Mouse (Mus musculus) forebrain, postnatal 0 days (tissue): ENCODE measurements around the gene Olfr1408. TPM values are rescaled to one million over a fixed set of nuclear protein-coding genes. Genes with fewer than 3 reads are reported as not detected.

ENCODE experiments used
- ATAC-seq: fragments of 200-750 bp; cut with Nextera tagmentation; 2 replicates; pipeline ENCODE4 v1.8.0; 2017; ENCODE audit warnings: mild to moderate bottlenecking, moderate library complexity
- DNase-seq: peaks from one replicate; pipeline ENCODE4 v3.0.0-alpha.2; 2015
- H3K27ac ChIP-seq: fragments of 300-500 bp; sonication (generic); 2 replicates; pipeline ENCODE4 v1.5.1; 2014; ENCODE audit warnings: low read depth, mild to moderate bottlenecking, antibody characterized with exemption, low read length, moderate library complexity, mixed read lengths
- H3K27me3 ChIP-seq: fragments of 300-500 bp; sonication (generic); 2 replicates; pipeline ENCODE4 v1.6.1; 2014; ENCODE audit warnings: mild to moderate bottlenecking, low read length, mixed read lengths; ENCODE audit not compliant: insufficient read depth
- H3K36me3 ChIP-seq: fragments of 300-500 bp; sonication (generic); 2 replicates; pipeline ENCODE4 v1.6.1; 2014; ENCODE audit warnings: mild to moderate bottlenecking, moderate library complexity; ENCODE audit not compliant: insufficient read depth
- H3K4me1 ChIP-seq: fragments of 300-500 bp; sonication (generic); 2 replicates; pipeline ENCODE4 v1.6.1; 2014; ENCODE audit warnings: antibody characterized with exemption; ENCODE audit not compliant: insufficient read depth
- H3K4me2 ChIP-seq: fragments of 300-500 bp; sonication (generic); 2 replicates; pipeline ENCODE4 v1.6.1; 2014; ENCODE audit warnings: low read depth, mild to moderate bottlenecking, moderate library complexity
- H3K4me3 ChIP-seq: fragments of 300-500 bp; sonication (generic); 2 replicates; pipeline ENCODE4 v1.5.1; 2014; ENCODE audit warnings: low read depth, low read length, mixed read lengths
- H3K9ac ChIP-seq: fragments of 300-500 bp; sonication (generic); 2 replicates; pipeline ENCODE4 v1.6.1; 2014; ENCODE audit warnings: mild to moderate bottlenecking
- H3K9me3 ChIP-seq: fragments of 300-500 bp; sonication (generic); 2 replicates; pipeline ENCODE4 v1.6.1; 2016; ENCODE audit warnings: low read length
- CTCF ChIP-seq: sonication (generic); IDR thresholded peaks from 2 replicates; pipeline ENCODE4 v1.5.1; 2016; ENCODE audit warnings: antibody characterized with exemption, control low read depth, low read depth
- WGBS: fragments of 180-500 bp; shearing (Covaris S2); extraction: QIAGEN DNeasy Blood & Tissue Kit; methylation state at CpG from one replicate; pipeline ENCODE4 v1.1.7; 2014; 5-methylcytosine and 5-hydroxymethylcytosine counted together
- polyA plus RNA-seq: library from polyadenylated mRNA; unstranded; fragments of >200 nt; fragmentation: Nextera tagmentation; extraction: Ambion mirVana; gene quantifications from 2 replicates; pipeline ENCODE4 v1.2.1, GENCODE M21; 2015
- total RNA-seq: library from RNA; depleted of rRNA; stranded (reverse); fragments of >200 nt; gene quantifications from 2 replicates; pipeline ENCODE4 v1.2.3, GENCODE M21; 2014; rRNA removed

Olfr1408 gene
- total RNA-seq = not detected in 2 replicates
- not detected in 2 replicates for polyA plus RNA-seq

DNA sequence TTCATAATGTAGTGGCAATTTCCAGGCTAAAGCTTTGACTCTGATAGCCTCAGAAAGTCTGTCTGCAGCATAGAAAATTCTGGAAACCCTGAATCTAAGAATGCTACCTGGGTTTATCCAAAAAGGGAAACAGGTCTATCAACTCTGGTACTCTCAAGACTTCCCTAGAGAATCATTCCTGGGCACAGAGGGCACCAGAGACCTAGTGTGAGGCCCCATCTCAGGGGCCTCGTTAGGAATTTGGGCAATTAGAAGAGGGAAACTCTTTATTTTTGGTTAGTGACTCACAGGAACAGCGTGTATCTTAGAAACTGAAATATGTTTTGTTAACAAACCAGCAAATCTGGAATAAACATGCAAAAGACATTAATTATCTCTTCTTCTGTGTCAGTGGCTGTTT is at the start of gene Olfr1408:
Gene Olfr1408 (minus strand): TSS at position 101 of the 400 bp plus-strand sequence.
- Histone ChIP-seq H3K27me3 (no peaks in the 10 kb centered on the region), H3K4me1 (no peaks in the 10 kb centered on the region), H3K9me3 (no peaks in the 10 kb centered on the region), H3K4me2 (no peak within 1 kb of the TSS), H3K4me3 (no peak within 1 kb of the TSS), H3K36me3 (no peaks in the 10 kb centered on the region), H3K9ac (no peak within 1 kb of the TSS), H3K27ac (no peak within 1 kb of the TSS)
- DNase-seq = no peak
- no peak for TF ChIP-seq CTCF
- 61% methylated on average over 2 of the region's 2 CpGs for WGBS
- ATAC-seq = no peak

DNA sequence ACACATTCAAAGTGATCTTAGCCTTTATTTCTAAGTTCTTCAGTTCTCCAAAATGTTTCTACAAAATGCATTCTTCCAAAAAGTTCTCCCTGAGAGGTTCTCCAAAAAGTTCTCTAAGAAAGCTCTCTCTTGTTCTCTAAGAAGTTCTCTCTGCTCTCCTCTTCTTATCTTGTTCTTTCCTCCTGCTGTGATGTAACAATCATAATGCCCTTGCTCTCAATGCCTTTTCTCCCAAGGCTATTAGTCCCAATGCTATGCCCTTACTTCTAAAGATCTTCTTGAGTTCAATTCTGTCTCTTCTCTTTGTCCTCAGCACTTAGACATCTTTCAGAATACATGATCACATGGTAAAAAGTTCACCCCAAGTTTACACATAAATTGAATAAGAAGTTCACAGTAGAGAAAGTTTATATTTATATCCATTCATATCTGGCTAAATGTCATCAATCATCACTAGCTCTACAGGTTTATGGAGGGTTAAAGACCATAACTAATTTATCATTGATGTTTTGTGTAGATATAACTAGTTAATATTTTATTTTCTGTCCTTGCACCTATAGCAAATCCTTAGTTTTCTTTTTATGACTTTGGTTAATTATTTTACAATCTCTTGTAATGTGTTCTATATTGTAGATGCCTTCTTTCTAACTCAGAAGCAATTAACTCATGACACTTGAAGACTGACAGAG is 37.1 kb upstream of the Olfr1408 start:
- no peak overlapping the region for H3K4me3 ChIP-seq
- no peak for TF ChIP-seq CTCF
- DNase-seq = no peak
- no peak overlapping the region for H3K9ac ChIP-seq
- H3K27me3 ChIP-seq = no peaks in the 10 kb centered on the region
- H3K4me2 ChIP-seq = no peak overlapping the region
- H3K4me1 ChIP-seq = no peaks in the 10 kb centered on the region
- no peaks in the 10 kb centered on the region for H3K9me3 ChIP-seq
- no peak overlapping the region for H3K27ac ChIP-seq
- no peaks in the 10 kb centered on the region for H3K36me3 ChIP-seq
- no peak for ATAC-seq

Other genes with a start within 250 kb of the Olfr1408 start
- not detected in 2 replicates for gene Apcs, start 242.3 kb downstream of the Olfr1408 start, total RNA-seq
- gene Apcs, start 242.3 kb downstream of the Olfr1408 start, polyA plus RNA-seq = not detected in 2 replicates
- not detected in 2 replicates for gene Olfr16, start 187.0 kb downstream of the Olfr1408 start, total RNA-seq
- gene Olfr16, start 187.0 kb downstream of the Olfr1408 start, polyA plus RNA-seq = not detected in 2 replicates
- gene Olfr1406, start 53.3 kb upstream of the Olfr1408 start, total RNA-seq = not detected in 2 replicates
- not detected in 2 replicates for gene Olfr1406, start 53.3 kb upstream of the Olfr1408 start, polyA plus RNA-seq
- not detected in 2 replicates for gene Olfr218, start 60.4 kb upstream of the Olfr1408 start, total RNA-seq
- gene Olfr218, start 60.4 kb upstream of the Olfr1408 start, polyA plus RNA-seq = not detected in 2 replicates
- gene Olfr1404, start 75.0 kb upstream of the Olfr1408 start, total RNA-seq = not detected in 2 replicates
- not detected in 2 replicates for gene Olfr1404, start 75.0 kb upstream of the Olfr1408 start, polyA plus RNA-seq
- gene Fcer1a, start 89.8 kb upstream of the Olfr1408 start, total RNA-seq = not detected in 2 replicates
- 0.18 TPM in 1 of 2 replicates, not detected in the other for gene Fcer1a, start 89.8 kb upstream of the Olfr1408 start, polyA plus RNA-seq
- 0.05 TPM in 1 of 2 replicates, not detected in the other for gene Olfr418, start 128.6 kb upstream of the Olfr1408 start, total RNA-seq
- gene Olfr418, start 128.6 kb upstream of the Olfr1408 start, polyA plus RNA-seq = not detected in 2 replicates
- not detected in 2 replicates for gene Mptx2, start 140.4 kb upstream of the Olfr1408 start, total RNA-seq
- gene Mptx2, start 140.4 kb upstream of the Olfr1408 start, polyA plus RNA-seq = not detected in 2 replicates
- gene Ackr1, start 196.4 kb upstream of the Olfr1408 start, total RNA-seq = 29.0 and 32.8 TPM in 2 replicates
- 11.5 and 14.0 TPM in 2 replicates for gene Ackr1, start 196.4 kb upstream of the Olfr1408 start, polyA plus RNA-seq
- 2.3 and 4.5 TPM in 2 replicates for gene Aim2, start 213.5 kb upstream of the Olfr1408 start, total RNA-seq
- 1.1 and 1.8 TPM in 2 replicates for gene Aim2, start 213.5 kb upstream of the Olfr1408 start, polyA plus RNA-seq
- 278 and 354 TPM in 2 replicates for gene Cadm3, start 230.3 kb upstream of the Olfr1408 start, total RNA-seq
- gene Cadm3, start 230.3 kb upstream of the Olfr1408 start, polyA plus RNA-seq = 25.6 and 41.0 TPM in 2 replicates